Mouse (Mus musculus) adrenal gland, postnatal 10 days (tissue): ENCODE data around the gene Ppp1r9a. TPM values are rescaled to one million over a fixed set of nuclear protein-coding genes. Genes with fewer than 3 reads are reported as not detected.

Experiments
- DNase-seq: peaks from one replicate; pipeline ENCODE4 v3.0.0; 2021; ENCODE audit warnings: mixed read lengths
- total RNA-seq, 2 experiments: library from RNA; stranded (reverse); gene quantifications; 2 replicates each; pipeline ENCODE4 v1.2.3; 2021

The Ppp1r9a gene
- total RNA-seq, 2 experiments from 2014 or later: 31.6 to 49.9 TPM

- no peak for DNase-seq
These were observed 205.8 kb downstream of the Ppp1r9a start for GRCm38 (mm10) chr6:5108494-5108893.

GRCm38 (mm10) chr6:5109925-5110714 lies 207.4 kb downstream of the Ppp1r9a start:
- DNase-seq: peak; percentile 91

GRCm38 (mm10) chr6:5110715-5111048 lies 208.0 kb downstream of the Ppp1r9a start:
- DNase-seq: no peak

GRCm38 (mm10) chr6:5113103-5113502 lies 210.4 kb downstream of the Ppp1r9a start:
- no peak for DNase-seq

GRCm38 (mm10) chr6:5113734-5114133 lies 211.0 kb downstream of the Ppp1r9a start:
- no peak for DNase-seq

GRCm38 (mm10) chr6:5114857-5115256 lies 212.1 kb downstream of the Ppp1r9a start:
- no peak for DNase-seq

- DNase-seq: no peak
These were observed 216.6 kb downstream of the Ppp1r9a start for GRCm38 (mm10) chr6:5119181-5119910.

GRCm38 (mm10) chr6:5120229-5120628 lies 217.5 kb downstream of the Ppp1r9a start:
- no peak for DNase-seq

- no peak for DNase-seq
These were observed 226.8 kb downstream of the Ppp1r9a start for GRCm38 (mm10) chr6:5129364-5130093.

- DNase-seq: no peak
These were observed 232.3 kb downstream of the Ppp1r9a start for GRCm38 (mm10) chr6:5134986-5135385.

GRCm38 (mm10) chr6:5136046-5136445 lies 233.3 kb downstream of the Ppp1r9a start:
- no peak for DNase-seq

- DNase-seq: no peak
These were observed 236.3 kb downstream of the Ppp1r9a start for GRCm38 (mm10) chr6:5138875-5139631.

GRCm38 (mm10) chr6:5139666-5140065 lies 236.9 kb downstream of the Ppp1r9a start:
- no peak for DNase-seq

- DNase-seq: no peak
These were observed 244.9 kb downstream of the Ppp1r9a start for GRCm38 (mm10) chr6:5147488-5148142.

GRCm38 (mm10) chr6:5149941-5150340 lies 247.2 kb downstream of the Ppp1r9a start:
- no peak for DNase-seq

GRCm38 (mm10) chr6:5151171-5151570 lies 248.5 kb downstream of the Ppp1r9a start:
- DNase-seq: peak; percentile 74

- DNase-seq: no peak
These were observed 249.5 kb downstream of the Ppp1r9a start for GRCm38 (mm10) chr6:5152185-5152584.

- DNase-seq: no peak
These were observed 252.1 kb downstream of the Ppp1r9a start for GRCm38 (mm10) chr6:5154786-5155185.

GRCm38 (mm10) chr6:5155313-5155927 lies 252.7 kb downstream of the Ppp1r9a start:
- no peak for DNase-seq

- DNase-seq: no peak
These were observed 254.1 kb downstream of the Ppp1r9a start for GRCm38 (mm10) chr6:5156541-5157425.
